Mouse (Mus musculus) C2C12 (cell line): ENCODE data around the gene Lamc2. TPM values are rescaled to one million over a fixed set of nuclear protein-coding genes. Genes with fewer than 3 reads are reported as not detected.

Experiments used
- H3K27me3 ChIP-seq: one replicate; pipeline ENCODE4 v1.6.1; 2011; ENCODE audit not compliant: control insufficient read depth, insufficient read depth, insufficient read length
- H3K36me3 ChIP-seq: one replicate; pipeline ENCODE4 v1.6.1; 2011; ENCODE audit not compliant: control insufficient read depth, insufficient read depth
- H3K4me3 ChIP-seq: one replicate; pipeline ENCODE4 v1.5.1; 2011; ENCODE audit warnings: mild to moderate bottlenecking, control low read depth; ENCODE audit not compliant: poor library complexity, insufficient read depth, severe bottlenecking
- H3K79me2 ChIP-seq: one replicate; pipeline ENCODE4 v1.6.1; 2011; ENCODE audit not compliant: control insufficient read depth, insufficient read depth
- H3K79me3 ChIP-seq: one replicate; pipeline ENCODE4 v1.6.1; 2011; ENCODE audit warnings: low read depth, control low read depth
- H3ac ChIP-seq: one replicate; pipeline ENCODE3; 2011; ENCODE audit warnings: low read depth; ENCODE audit not compliant: control insufficient read depth, insufficient read length
- CEBPB ChIP-seq: IDR thresholded peaks from one replicate; pipeline ENCODE4 v1.6.1; 2011; ENCODE audit warnings: low read depth, mild to moderate bottlenecking, control low read depth, moderate library complexity
- CTCF ChIP-seq: IDR thresholded peaks from one replicate; pipeline ENCODE4 v1.5.1; 2011; ENCODE audit not compliant: control insufficient read depth, insufficient read depth, insufficient read length
- FOSL1 ChIP-seq: IDR thresholded peaks from one replicate; pipeline ENCODE4 v1.8.0; 2011; ENCODE audit warnings: mild to moderate bottlenecking, low read length; ENCODE audit not compliant: poor library complexity, insufficient read depth, severe bottlenecking
- MAX ChIP-seq: IDR thresholded peaks from one replicate; pipeline ENCODE4 v1.6.1; 2011; ENCODE audit warnings: mild to moderate bottlenecking, control low read depth
- MYOD1 ChIP-seq: IDR thresholded peaks from one replicate; pipeline ENCODE4 v1.6.1; 2011; ENCODE audit warnings: low read depth; ENCODE audit not compliant: control insufficient read depth, insufficient read length
- MYOG ChIP-seq: IDR thresholded peaks from one replicate; pipeline ENCODE4 v1.6.1; 2011; ENCODE audit not compliant: control insufficient read depth, insufficient read length; ENCODE audit errors: extremely low read depth
- USF1 ChIP-seq: IDR thresholded peaks from one replicate; pipeline ENCODE4 v1.6.1; 2011; ENCODE audit warnings: low read depth, mild to moderate bottlenecking, control low read depth, moderate library complexity
- polyA plus RNA-seq: library from polyadenylated mRNA; unstranded; fragments of >200 nt; fragmentation: generic; extraction: Trizol; gene quantifications from one replicate; pipeline ENCODE4 v1.2.1, GENCODE M21; 2012; ENCODE audit warnings: missing spikeins

Gene Lamc2
- polyA plus RNA-seq, 1 experiment, result 5.4 TPM

DNA sequence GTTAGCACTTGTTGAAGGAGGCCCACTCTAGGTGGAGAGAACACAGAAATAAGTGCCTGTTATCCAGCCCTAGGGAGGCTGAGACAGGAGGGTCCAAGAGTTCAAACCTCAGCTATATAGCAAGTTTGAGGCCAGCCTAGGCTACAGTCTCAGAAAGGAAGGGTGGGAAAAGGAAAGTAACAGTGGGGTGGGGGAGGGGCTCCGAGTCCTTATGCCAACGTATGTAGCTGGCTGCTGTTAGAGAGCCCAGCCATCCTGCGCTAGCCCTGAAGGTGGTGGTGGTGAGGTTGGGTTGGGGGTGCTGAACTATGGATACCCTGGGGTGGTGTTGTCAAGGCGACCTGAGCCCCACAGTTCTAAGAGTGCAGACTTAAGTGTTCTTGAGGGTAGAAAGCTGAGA lies 92.7 kb downstream of the Lamc2 start:
- no peaks in the 10 kb centered on the region for H3K79me2 ChIP-seq
- no peaks in the 10 kb centered on the region for H3K27me3 ChIP-seq
- no peak overlapping the region for H3K4me3 ChIP-seq
- TF ChIP-seq MYOD1, result no peak
- TF ChIP-seq CTCF, result no peak
- TF ChIP-seq USF1, result no peak
- TF ChIP-seq MYOG, result no peak
- no peak for TF ChIP-seq CEBPB
- TF ChIP-seq FOSL1, result no peak
- no peak for TF ChIP-seq MAX
- no peak overlapping the region for H3ac ChIP-seq
- no peaks in the 10 kb centered on the region for H3K79me3 ChIP-seq
- no peaks in the 10 kb centered on the region for H3K36me3 ChIP-seq

- Histone ChIP-seq H3K79me2 (no peaks in the 10 kb centered on the region), H3ac (no peak overlapping the region), H3K79me3 (no peaks in the 10 kb centered on the region), H3K4me3 (no peak overlapping the region), H3K27me3 (no peaks in the 10 kb centered on the region), H3K36me3 (no peaks in the 10 kb centered on the region)
- TF ChIP-seq CEBPB (no peak), MYOD1 (no peak), MAX (no peak), MYOG (no peak), USF1 (no peak), CTCF (no peak), FOSL1 (no peak)
Observed at GRCm38 (mm10) chr1:153093172-153093571, 93.1 kb downstream of the Lamc2 start.

- H3ac ChIP-seq, result no peak overlapping the region
- no peaks in the 10 kb centered on the region for H3K79me2 ChIP-seq
- H3K79me3 ChIP-seq, result no peaks in the 10 kb centered on the region
- TF ChIP-seq MYOG (no peak), MAX (peak; percentile 1), USF1 (no peak), CTCF (peak; percentile 59), CEBPB (peak; percentile 83), FOSL1 (no peak), MYOD1 (no peak)
- H3K4me3 ChIP-seq, result no peak overlapping the region
- no peaks in the 10 kb centered on the region for H3K36me3 ChIP-seq
- no peaks in the 10 kb centered on the region for H3K27me3 ChIP-seq
Observed at GRCm38 (mm10) chr1:153092237-153092975, 93.8 kb downstream of the Lamc2 start.

GRCm38 (mm10) chr1:153091438-153092236 lies 94.6 kb downstream of the Lamc2 start:
- no peak overlapping the region for H3K4me3 ChIP-seq
- H3K36me3 ChIP-seq, result no peaks in the 10 kb centered on the region
- H3K79me3 ChIP-seq, result no peaks in the 10 kb centered on the region
- H3K27me3 ChIP-seq, result no peaks in the 10 kb centered on the region
- H3K79me2 ChIP-seq, result no peaks in the 10 kb centered on the region
- TF ChIP-seq CTCF, result no peak
- TF ChIP-seq CEBPB, result no peak
- TF ChIP-seq FOSL1, result no peak
- TF ChIP-seq USF1, result no peak
- TF ChIP-seq MYOD1, result peak; percentile 25
- peak; percentile 7 for TF ChIP-seq MAX
- no peak for TF ChIP-seq MYOG
- no peak overlapping the region for H3ac ChIP-seq

GRCm38 (mm10) chr1:153090807-153091206 lies 95.4 kb downstream of the Lamc2 start:
- Histone ChIP-seq H3K27me3 (no peaks in the 10 kb centered on the region), H3K79me2 (no peaks in the 10 kb centered on the region), H3K36me3 (no peaks in the 10 kb centered on the region), H3K4me3 (no peak overlapping the region), H3ac (no peak overlapping the region), H3K79me3 (no peaks in the 10 kb centered on the region)
- TF ChIP-seq FOSL1 (no peak), MAX (no peak), MYOG (no peak), USF1 (no peak), CTCF (no peak), CEBPB (no peak), MYOD1 (no peak)
